Mouse (Mus musculus) monocyte, adult 2 months (primary cell): Measurements from ENCODE around the gene Slc39a1.
"Not testable (repeated sequence)": the region's sequence is repeated elsewhere in the genome, so short reads cannot be mapped to it uniquely, and the experiment has no call there.

Experiments used
- DNase-seq, 2 experiments: peaks; one replicate each; pipeline ENCODE4 v3.0.0; 2022; ENCODE audit warnings: low spot score in 2 of 2, low read depth in 1 of 2

The Slc39a1 gene

GRCm38 (mm10) chr3:90265034-90265931 lies 17.3 kb downstream of the Slc39a1 start, which contains the start of gene Dennd4b:
Dennd4b (plus strand) TSS chr3:90265185.
- peak; percentile 93 to 95 for DNase-seq

GRCm38 (mm10) chr3:90265932-90266741 lies 18.2 kb downstream of the Slc39a1 start:
- DNase-seq = peak in 1 of 2 experiments; percentile 70

- no peak for DNase-seq
Measured at GRCm38 (mm10) chr3:90266901-90267775, 19.2 kb downstream of the Slc39a1 start.

GRCm38 (mm10) chr3:90268190-90268589 lies 20.2 kb downstream of the Slc39a1 start:
- DNase-seq = no peak

GRCm38 (mm10) chr3:90268971-90269370 lies 21.0 kb downstream of the Slc39a1 start:
- DNase-seq = no peak

GRCm38 (mm10) chr3:90270784-90271183 lies 22.8 kb downstream of the Slc39a1 start:
- DNase-seq = no peak

- DNase-seq = no peak
Measured at GRCm38 (mm10) chr3:90272170-90272569, 24.2 kb downstream of the Slc39a1 start.

GRCm38 (mm10) chr3:90273855-90274254 lies 25.9 kb downstream of the Slc39a1 start:
- no peak for DNase-seq

- DNase-seq = no peak
Measured at GRCm38 (mm10) chr3:90275286-90275685, 27.3 kb downstream of the Slc39a1 start.

- no peak for DNase-seq
Measured at GRCm38 (mm10) chr3:90276858-90277257, 28.9 kb downstream of the Slc39a1 start.

GRCm38 (mm10) chr3:90277793-90278192 lies 29.8 kb downstream of the Slc39a1 start:
- DNase-seq = no peak

- no peak for DNase-seq
Measured at GRCm38 (mm10) chr3:90278211-90278610, 30.2 kb downstream of the Slc39a1 start.

- DNase-seq = no peak
Measured at GRCm38 (mm10) chr3:90279216-90279615, 31.2 kb downstream of the Slc39a1 start.

- no peak for DNase-seq
Measured at GRCm38 (mm10) chr3:90279743-90280142, 31.8 kb downstream of the Slc39a1 start.

GRCm38 (mm10) chr3:90280708-90281107 lies 32.7 kb downstream of the Slc39a1 start:
- no peak for DNase-seq

GRCm38 (mm10) chr3:90284150-90284549 lies 36.2 kb downstream of the Slc39a1 start:
- DNase-seq = no peak

GRCm38 (mm10) chr3:90289403-90289802 lies 41.4 kb downstream of the Slc39a1 start:
- DNase-seq = not testable (repeated sequence)

- DNase-seq = no peak
Measured at GRCm38 (mm10) chr3:90290602-90291001, 42.6 kb downstream of the Slc39a1 start.

- DNase-seq = no peak
Measured at GRCm38 (mm10) chr3:90291982-90292344, 44.0 kb downstream of the Slc39a1 start.

- peak; percentile 96 for DNase-seq
Measured at GRCm38 (mm10) chr3:90292345-90293275, 44.6 kb downstream of the Slc39a1 start, which contains the start of gene Gatad2b. Gatad2b (plus strand) TSS chr3:90293178.
